Mouse (Mus musculus) E14TG2a.4 (cell line): ENCODE measurements around the gene Kif26b.

Source experiments
- H3K27me3 ChIP-seq: 2 replicates; pipeline ENCODE4 v1.6.1; 2014; ENCODE audit warnings: low read length, control low read depth; ENCODE audit not compliant: insufficient read depth
- H3K36me3 ChIP-seq: 2 replicates; pipeline ENCODE4 v1.6.1; 2014; ENCODE audit warnings: low read length, control low read depth; ENCODE audit not compliant: insufficient read depth
- H3K4me1 ChIP-seq: replicated peaks from 2 replicates; pipeline ENCODE4 v1.6.1; 2014; ENCODE audit warnings: low read depth, low read length, control low read depth
- H3K4me3 ChIP-seq: replicated peaks from 2 replicates; pipeline ENCODE4 v1.5.1; 2014; ENCODE audit warnings: mild to moderate bottlenecking, low read length
- H3K9me3 ChIP-seq: 2 replicates; pipeline ENCODE4 v1.6.1; 2014; ENCODE audit warnings: low read length, control low read depth
- CTCF ChIP-seq: conservative IDR thresholded peaks from 2 replicates; pipeline ENCODE4 v1.5.1; 2014; ENCODE audit warnings: low read length
- NANOG ChIP-seq: IDR thresholded peaks from 2 replicates; pipeline ENCODE4 v1.6.1; 2014; ENCODE audit warnings: borderline replicate concordance, low read length, mixed read lengths
- POU5F1 ChIP-seq: IDR thresholded peaks from 2 replicates; pipeline ENCODE4 v1.6.1; 2014; ENCODE audit warnings: low read length, borderline replicate concordance

Kif26b gene

GRCm38 (mm10) chr1:178733035-178733434, 204.1 kb downstream of the Kif26b start:
- Histone ChIP-seq H3K27me3 (peaks cover 14% of the 10 kb centered on the region), H3K4me3 (no peak overlapping the region), H3K36me3 (no peaks in the 10 kb centered on the region), H3K4me1 (peaks cover 26% of the 10 kb centered on the region), H3K9me3 (peaks cover 4% of the 10 kb centered on the region; the same call in 1 of the 2 replicates)
- no peak for TF ChIP-seq CTCF
- TF ChIP-seq NANOG = no peak
- TF ChIP-seq POU5F1 = no peak

- Histone ChIP-seq H3K9me3 (peaks cover 4% of the 10 kb centered on the region; the same call in 1 of the 2 replicates), H3K36me3 (no peaks in the 10 kb centered on the region), H3K27me3 (peaks cover 14% of the 10 kb centered on the region), H3K4me1 (peaks cover 26% of the 10 kb centered on the region), H3K4me3 (no peak overlapping the region)
- TF ChIP-seq NANOG = peak; percentile 40; the same call in 1 of the 2 replicates
- TF ChIP-seq CTCF = no peak
Measured at GRCm38 (mm10) chr1:178734576-178734975, 205.7 kb downstream of the Kif26b start.

- Histone ChIP-seq H3K9me3 (no peaks in the 10 kb centered on the region), H3K36me3 (no peaks in the 10 kb centered on the region), H3K4me1 (peaks cover 26% of the 10 kb centered on the region), H3K27me3 (peaks cover 14% of the 10 kb centered on the region), H3K4me3 (no peak overlapping the region)
- TF ChIP-seq POU5F1 = no peak
- TF ChIP-seq NANOG = no peak
- TF ChIP-seq CTCF = no peak
Measured at GRCm38 (mm10) chr1:178736931-178737330, 208.0 kb downstream of the Kif26b start.

GRCm38 (mm10) chr1:178743820-178744219, 214.9 kb downstream of the Kif26b start:
- H3K4me1 ChIP-seq = peaks cover 9% of the 10 kb centered on the region
- no peak overlapping the region for H3K4me3 ChIP-seq
- TF ChIP-seq CTCF = no peak
- TF ChIP-seq POU5F1 = no peak
- no peak for TF ChIP-seq NANOG
- peaks cover 1% of the 10 kb centered on the region; the same call in 1 of the 2 replicates for H3K9me3 ChIP-seq
- no peaks in the 10 kb centered on the region for H3K36me3 ChIP-seq
- 0 out of 2 replicates have a peak, but pooled peaks cover 8% of the 10 kb centered on the region for H3K27me3 ChIP-seq

GRCm38 (mm10) chr1:178744526-178744925, 215.6 kb downstream of the Kif26b start:
- Histone ChIP-seq H3K36me3 (no peaks in the 10 kb centered on the region), H3K4me1 (peaks cover 9% of the 10 kb centered on the region), H3K9me3 (peaks cover 3% of the 10 kb centered on the region; the same call in 1 of the 2 replicates), H3K4me3 (no peak overlapping the region), H3K27me3 (0 out of 2 replicates have a peak, but pooled peaks cover 8% of the 10 kb centered on the region)
- TF ChIP-seq NANOG (no peak), CTCF (no peak), POU5F1 (no peak)

GRCm38 (mm10) chr1:178744961-178745360, 216.0 kb downstream of the Kif26b start:
- 0 out of 2 replicates have a peak, but pooled peaks cover 8% of the 10 kb centered on the region for H3K27me3 ChIP-seq
- TF ChIP-seq NANOG (no peak), CTCF (no peak), POU5F1 (no peak)
- peaks cover 9% of the 10 kb centered on the region for H3K4me1 ChIP-seq
- peaks cover 3% of the 10 kb centered on the region; the same call in 1 of the 2 replicates for H3K9me3 ChIP-seq
- H3K36me3 ChIP-seq = no peaks in the 10 kb centered on the region
- H3K4me3 ChIP-seq = no peak overlapping the region

- no peak overlapping the region for H3K4me3 ChIP-seq
- peaks cover 9% of the 10 kb centered on the region for H3K4me1 ChIP-seq
- H3K36me3 ChIP-seq = no peaks in the 10 kb centered on the region
- TF ChIP-seq CTCF = no peak
- no peak for TF ChIP-seq POU5F1
- TF ChIP-seq NANOG = no peak
- H3K27me3 ChIP-seq = 0 out of 2 replicates have a peak, but pooled peaks cover 8% of the 10 kb centered on the region
- H3K9me3 ChIP-seq = peaks cover 3% of the 10 kb centered on the region; the same call in 1 of the 2 replicates
Measured at GRCm38 (mm10) chr1:178745471-178745870, 216.5 kb downstream of the Kif26b start.

GRCm38 (mm10) chr1:178747279-178748221, 218.6 kb downstream of the Kif26b start:
- Histone ChIP-seq H3K4me1 (peaks cover 9% of the 10 kb centered on the region), H3K36me3 (no peaks in the 10 kb centered on the region), H3K9me3 (peaks cover 3% of the 10 kb centered on the region; the same call in 1 of the 2 replicates), H3K4me3 (no peak overlapping the region), H3K27me3 (peaks cover 10% of the 10 kb centered on the region; the same call in 1 of the 2 replicates)
- no peak for TF ChIP-seq CTCF
- TF ChIP-seq POU5F1 = no peak
- no peak for TF ChIP-seq NANOG
